Mouse (Mus musculus) G1E (cell line): Measurements from ENCODE around the gene Focad. TPM values are rescaled to one million over a fixed set of nuclear protein-coding genes. Genes with fewer than 3 reads are reported as not detected.
"Not testable (repeated sequence)": the region's sequence is repeated elsewhere in the genome, so short reads cannot be mapped to it uniquely, and the experiment has no call there.

Experiments
- ATAC-seq: 2 replicates; pipeline ENCODE4 v1.8.0; 2016; ENCODE audit warnings: mild to moderate bottlenecking; ENCODE audit not compliant: insufficient number of reproducible peaks, poor library complexity, low FRiP score, severe bottlenecking; ENCODE audit errors: extremely low read depth
- DNase-seq: peaks from one replicate; pipeline ENCODE4 v3.0.0; 2012; ENCODE audit warnings: low spot score
- H3K27me3 ChIP-seq: 2 replicates; pipeline ENCODE4 v1.6.1; 2012; ENCODE audit warnings: mild to moderate bottlenecking, low read length, inconsistent platforms; ENCODE audit not compliant: insufficient read depth
- H3K36me3 ChIP-seq: replicated peaks from 2 replicates; pipeline ENCODE3; 2012; ENCODE audit warnings: mild to moderate bottlenecking, inconsistent platforms
- H3K4me1 ChIP-seq: 2 replicates; pipeline ENCODE4 v1.6.1; 2012; ENCODE audit warnings: low read depth, low read length, inconsistent platforms, mixed read lengths; ENCODE audit not compliant: insufficient read depth
- H3K4me3 ChIP-seq: 2 replicates; pipeline ENCODE4 v1.5.1; 2012; ENCODE audit warnings: low read depth, mild to moderate bottlenecking, inconsistent platforms, low read length, moderate library complexity, mixed read lengths
- H3K9me3 ChIP-seq: replicated peaks from 2 replicates; pipeline ENCODE4 v1.6.1; 2012; ENCODE audit warnings: inconsistent platforms
- CTCF ChIP-seq: IDR thresholded peaks from 2 replicates; pipeline ENCODE4 v1.5.1; 2012; ENCODE audit warnings: low read depth, low read length, inconsistent platforms, mixed read lengths
- GATA1 ChIP-seq: IDR thresholded peaks from 2 replicates; pipeline ENCODE4 v1.6.1; 2012; ENCODE audit warnings: borderline replicate concordance, low read length, inconsistent platforms, mixed read lengths
- GATA2 ChIP-seq: IDR thresholded peaks from 2 replicates; pipeline ENCODE4 v1.6.1; 2012; ENCODE audit warnings: low read depth, low read length, inconsistent platforms, borderline replicate concordance
- POLR2AphosphoS5 ChIP-seq: IDR thresholded peaks from 2 replicates; pipeline ENCODE4 v1.6.1; 2012; ENCODE audit warnings: low read depth, low read length, inconsistent platforms; ENCODE audit not compliant: insufficient replicate concordance
- TAL1 ChIP-seq: conservative IDR thresholded peaks from 2 replicates; pipeline ENCODE4 v1.6.1; 2012; ENCODE audit warnings: low read depth, low read length, inconsistent platforms, mixed read lengths
- polyA plus RNA-seq: library from polyadenylated mRNA; stranded (reverse); fragments of >175 nt; gene quantifications from 2 replicates; pipeline ENCODE4 v1.2.3, GENCODE M21; 2012
- total RNA-seq, 2 experiments: library from RNA; stranded (forward) in 1 of 2; stranded (reverse) in 1 of 2; fragments of 200-1000 nt in 1 of 2; fragments of >200 nt in 1 of 2; fragmentation: Nextera tagmentation in 1 of 2; gene quantifications; 2 replicates each; pipeline ENCODE4 v1.2.3; 2014 to 2017

Focad gene
- total and polyA plus RNA-seq, 3 experiments: 5.2 to 31.6 (median 21.6) TPM

DNA sequence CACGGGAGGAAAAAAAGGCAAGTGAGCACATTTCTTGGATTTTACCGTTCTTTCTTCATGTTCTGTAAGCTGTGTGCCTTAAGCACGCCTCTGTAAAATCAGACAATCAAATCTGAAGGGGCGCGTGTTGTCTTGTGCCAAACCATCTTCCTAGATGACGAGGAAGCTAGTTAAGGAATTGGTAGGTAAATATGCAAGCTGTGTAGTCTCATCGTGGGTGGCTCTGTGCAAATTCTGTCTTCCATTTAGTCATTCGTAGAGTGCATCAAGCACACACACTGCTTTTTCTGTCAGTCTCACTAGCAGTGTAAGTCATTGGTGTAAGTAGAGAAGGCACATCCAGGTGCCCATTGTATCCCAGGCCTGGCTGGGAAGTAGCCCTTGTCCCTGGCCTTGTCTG is 276.4 kb downstream of the Focad start:
- no peak for DNase-seq
- Histone ChIP-seq H3K27me3 (no peaks in the 10 kb centered on the region), H3K4me3 (no peak overlapping the region), H3K36me3 (peaks cover 40% of the 10 kb centered on the region), H3K9me3 (no peaks in the 10 kb centered on the region), H3K4me1 (no peaks in the 10 kb centered on the region)
- no peak for ATAC-seq
- TF ChIP-seq POLR2AphosphoS5: no peak
- no peak for TF ChIP-seq TAL1
- TF ChIP-seq CTCF: no peak
- no peak for TF ChIP-seq GATA1
- no peak for TF ChIP-seq GATA2

DNA sequence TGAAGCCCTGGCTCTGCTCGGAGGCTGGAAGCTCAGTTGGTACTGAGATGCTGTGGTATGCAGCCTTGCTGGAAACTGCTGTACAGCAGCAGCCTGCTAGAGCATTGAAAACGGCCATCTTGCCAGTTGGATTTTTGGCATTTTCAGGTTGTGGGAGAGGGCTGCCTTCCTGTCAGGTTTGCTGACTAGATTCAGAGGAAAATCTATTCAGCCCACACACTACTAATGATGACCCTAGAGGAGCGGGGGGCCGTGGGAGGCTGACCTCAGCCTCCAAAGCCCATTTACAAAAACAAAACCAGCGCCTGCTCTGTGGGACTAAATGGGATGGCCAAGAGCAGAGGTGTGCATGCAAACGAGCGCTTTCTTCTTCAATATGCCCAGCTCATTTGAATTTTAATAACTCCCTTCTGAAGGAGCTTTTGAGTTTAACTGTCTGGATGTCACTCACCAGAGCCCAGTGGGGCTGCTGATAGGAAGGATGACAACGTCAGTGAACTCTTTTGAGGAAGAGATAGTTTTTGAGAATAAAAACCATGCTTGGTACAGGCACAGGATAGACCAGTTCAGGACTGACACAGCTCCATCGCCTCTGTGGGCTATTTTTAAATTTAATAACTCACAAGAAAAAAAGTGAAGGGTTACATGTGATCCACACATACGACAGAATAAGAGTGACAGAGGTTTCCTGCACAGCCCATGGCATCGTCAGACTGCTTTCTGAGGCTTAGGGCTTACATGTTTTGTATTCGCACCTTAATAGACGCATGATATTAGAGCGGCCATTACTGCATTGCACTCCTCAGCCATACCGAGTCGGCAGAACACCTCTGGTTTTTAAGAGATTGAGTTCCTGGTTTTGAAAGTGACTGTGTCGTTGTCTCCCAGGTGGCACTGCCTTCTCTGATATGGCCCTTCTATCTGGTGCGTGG is 278.1 kb downstream of the Focad start:
- Histone ChIP-seq H3K4me3 (no peak overlapping the region), H3K4me1 (no peaks in the 10 kb centered on the region)

DNA sequence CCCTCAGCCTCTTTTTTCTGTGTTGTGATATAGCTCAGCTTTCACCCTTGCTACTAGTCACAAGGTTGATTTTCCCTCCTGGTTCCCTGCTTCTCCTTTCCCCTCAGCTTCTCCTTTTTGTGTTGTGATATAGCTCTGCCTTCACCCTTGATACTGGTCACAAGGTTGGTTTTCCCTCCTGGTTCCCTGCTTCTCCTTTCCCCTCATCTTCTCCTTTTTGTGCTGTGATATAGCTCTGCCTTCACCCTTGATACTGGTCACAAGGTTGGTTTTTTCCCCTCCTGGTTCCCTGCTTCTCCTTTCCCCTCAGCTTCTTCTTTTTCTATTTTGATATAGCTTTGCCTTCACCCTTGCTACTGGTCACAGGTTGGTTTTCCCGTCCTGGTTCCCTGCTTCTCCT is 295.6 kb downstream of the Focad start:
- Histone ChIP-seq H3K4me3 (no peak overlapping the region), H3K27me3 (no peaks in the 10 kb centered on the region), H3K9me3 (no peaks in the 10 kb centered on the region), H3K36me3 (peaks cover 31% of the 10 kb centered on the region), H3K4me1 (no peaks in the 10 kb centered on the region)
- DNase-seq (no peak), ATAC-seq (no peak)
- no peak for TF ChIP-seq POLR2AphosphoS5
- TF ChIP-seq TAL1: no peak
- no peak for TF ChIP-seq GATA2
- TF ChIP-seq GATA1: no peak
- TF ChIP-seq CTCF: no peak

More for the DNA sequence above, 278.1 kb downstream of the Focad start:
- ATAC-seq (no peak), DNase-seq (no peak)
- Histone ChIP-seq H3K36me3 (peaks cover 41% of the 10 kb centered on the region), H3K27me3 (no peaks in the 10 kb centered on the region), H3K9me3 (no peaks in the 10 kb centered on the region)
- TF ChIP-seq GATA2: no peak

DNA sequence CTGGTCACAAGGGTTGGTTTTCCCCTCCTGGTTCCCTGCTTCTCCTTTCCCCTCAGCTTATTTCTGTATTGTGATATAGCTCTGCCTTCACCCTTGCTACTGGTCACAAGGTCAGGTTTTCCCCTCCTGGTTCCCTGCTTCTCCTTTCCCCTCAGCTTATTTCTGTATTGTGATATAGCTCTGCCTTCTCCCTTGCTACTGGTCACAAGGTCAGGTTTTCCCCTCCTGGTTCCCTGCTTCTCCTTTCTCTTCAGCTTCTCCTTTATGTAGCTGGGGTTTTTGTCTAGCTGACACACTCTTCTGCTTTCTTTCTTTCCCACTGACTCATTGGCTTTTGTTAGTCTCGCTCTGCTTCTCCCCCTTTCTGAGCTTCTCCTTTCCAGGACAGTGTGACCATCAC is 296.2 kb downstream of the Focad start:
- not testable (repeated sequence) for H3K4me3 ChIP-seq, DNase-seq, H3K9me3 ChIP-seq, ATAC-seq, H3K4me1 ChIP-seq, H3K27me3 ChIP-seq
- peaks cover 31% of the 10 kb centered on the region for H3K36me3 ChIP-seq

DNA sequence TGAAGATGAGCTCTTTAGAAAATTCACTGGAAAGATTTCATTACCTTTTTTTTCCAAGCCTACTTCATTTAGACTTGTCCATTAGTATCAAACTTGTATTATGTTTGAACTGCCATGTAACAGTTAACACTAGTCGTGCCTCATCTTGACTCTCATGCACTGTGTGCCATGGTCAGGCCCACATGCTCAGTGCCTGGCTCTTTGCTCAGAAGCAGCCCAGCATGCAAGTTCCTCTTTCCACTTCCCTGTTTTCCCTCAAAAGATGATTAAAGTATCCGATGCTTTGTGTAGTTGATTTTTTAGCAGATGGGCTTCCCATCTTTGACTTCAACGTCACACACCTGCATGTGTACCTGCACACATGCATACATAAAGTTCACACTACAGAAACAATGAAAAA is 301.3 kb downstream of the Focad start:
- peaks cover 38% of the 10 kb centered on the region for H3K36me3 ChIP-seq
- ATAC-seq: no peak
- H3K27me3 ChIP-seq: no peaks in the 10 kb centered on the region
- no peak for TF ChIP-seq POLR2AphosphoS5
- no peak for TF ChIP-seq GATA2
- TF ChIP-seq GATA1: no peak
- TF ChIP-seq TAL1: no peak
- no peak for TF ChIP-seq CTCF
- no peak for DNase-seq
- H3K4me3 ChIP-seq: no peak overlapping the region
- H3K4me1 ChIP-seq: no peaks in the 10 kb centered on the region
- no peaks in the 10 kb centered on the region for H3K9me3 ChIP-seq

DNA sequence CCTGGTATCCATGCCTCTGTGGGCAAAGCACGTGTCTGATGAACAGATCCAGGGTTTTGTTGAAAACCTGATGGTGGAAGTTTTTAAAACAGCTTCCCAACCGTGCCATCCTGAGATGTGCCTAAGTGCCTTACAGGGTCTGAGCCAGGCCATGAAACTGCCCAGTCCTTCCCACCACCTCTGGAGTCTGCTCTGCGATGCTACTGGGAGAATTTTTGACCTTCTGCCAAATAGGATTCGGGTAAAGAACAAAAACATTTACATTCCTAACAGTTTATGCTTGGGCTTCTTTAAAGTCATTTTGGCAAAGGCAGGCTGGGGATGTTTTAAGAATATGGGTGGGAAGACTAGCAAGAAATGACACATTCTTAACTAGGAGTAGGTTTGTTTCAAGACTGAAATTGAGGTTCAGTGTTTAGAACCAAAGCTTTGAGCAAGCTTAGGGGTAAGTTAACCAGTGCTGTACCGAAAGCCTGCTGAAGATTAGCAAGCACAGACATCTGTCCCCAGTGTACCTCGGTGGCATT is 302.6 kb downstream of the Focad start:
- H3K36me3 ChIP-seq: peaks cover 41% of the 10 kb centered on the region
- no peak for TF ChIP-seq GATA2
- no peaks in the 10 kb centered on the region for H3K4me1 ChIP-seq
- no peak overlapping the region for H3K4me3 ChIP-seq
- DNase-seq (no peak), ATAC-seq (no peak)
- no peaks in the 10 kb centered on the region for H3K9me3 ChIP-seq
- no peaks in the 10 kb centered on the region for H3K27me3 ChIP-seq
